Mouse (Mus musculus) gonadal fat pad, adult 2 months (tissue): Measurements from ENCODE around the gene Slc39a12. TPM values are rescaled to one million over a fixed set of nuclear protein-coding genes. Genes with fewer than 3 reads are reported as not detected.

Source experiments
- DNase-seq: peaks from one replicate; pipeline ENCODE4 v3.0.0-alpha.2; 2012; ENCODE audit warnings: low read depth
- polyA plus RNA-seq: library from polyadenylated mRNA; depleted of rRNA; stranded (reverse); fragments of >200 nt; gene quantifications from 2 replicates; pipeline ENCODE4 v1.2.3, GENCODE M21; 2012; rRNA removed

Gene Slc39a12
- polyA plus RNA-seq, result 0.04 TPM in 1 of 2 replicates, not detected in the other

DNA sequence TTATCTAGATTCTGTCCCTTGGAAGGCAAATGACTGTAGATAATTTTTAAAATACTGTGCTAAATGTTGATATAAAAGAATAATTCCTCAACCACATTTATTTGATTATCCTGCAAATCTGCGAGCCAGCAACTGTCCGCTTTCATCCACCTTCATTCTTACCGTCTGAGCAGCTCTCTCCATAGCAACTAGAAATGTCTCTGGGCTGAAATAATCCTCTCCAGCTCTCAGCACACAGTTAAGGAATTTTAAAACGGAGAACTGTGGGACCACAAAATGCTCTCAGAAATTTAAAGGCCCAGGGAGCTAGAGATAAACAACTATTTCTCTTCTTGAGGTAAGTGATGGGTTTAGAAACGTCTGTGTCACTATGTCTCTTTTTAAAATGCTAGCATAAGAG is at the start of gene Slc39a12:
Gene Slc39a12, plus strand, starts transcription at position 155 of the 400 bp plus-strand sequence.
- DNase-seq, result no peak

DNA sequence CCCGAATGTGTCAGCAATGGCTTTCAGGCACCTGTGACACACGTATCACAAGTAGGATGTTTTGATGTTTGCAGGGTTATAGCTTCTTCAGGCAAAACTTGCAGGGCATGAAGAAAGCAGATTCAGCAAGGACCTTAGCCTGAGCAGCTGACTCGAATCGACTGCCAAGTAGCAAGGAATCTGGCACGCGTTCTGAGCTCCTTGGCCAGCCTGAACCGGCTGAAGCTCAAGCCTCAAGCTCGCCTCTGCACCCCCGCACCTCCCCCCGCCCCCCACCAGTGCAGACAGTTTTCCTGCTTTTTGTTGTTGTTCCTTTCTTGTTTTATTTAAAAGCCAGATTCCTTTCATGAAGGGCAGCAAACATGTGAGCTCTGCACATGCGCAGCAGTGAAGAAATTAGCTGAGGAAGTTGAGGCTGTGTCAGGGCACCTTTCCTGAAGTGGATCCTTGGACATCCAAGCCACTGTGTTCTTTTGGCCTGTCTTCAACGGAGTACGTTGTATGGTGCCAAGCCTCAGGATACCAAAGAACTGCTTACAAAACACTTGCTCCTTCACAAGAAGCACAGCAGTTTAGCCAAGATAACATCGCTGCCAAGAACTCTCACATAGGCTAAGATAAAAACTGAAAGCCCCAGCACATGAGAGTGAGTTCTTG is 46.3 kb upstream of the Slc39a12 start:
- DNase-seq, result peak; percentile 64

DNA sequence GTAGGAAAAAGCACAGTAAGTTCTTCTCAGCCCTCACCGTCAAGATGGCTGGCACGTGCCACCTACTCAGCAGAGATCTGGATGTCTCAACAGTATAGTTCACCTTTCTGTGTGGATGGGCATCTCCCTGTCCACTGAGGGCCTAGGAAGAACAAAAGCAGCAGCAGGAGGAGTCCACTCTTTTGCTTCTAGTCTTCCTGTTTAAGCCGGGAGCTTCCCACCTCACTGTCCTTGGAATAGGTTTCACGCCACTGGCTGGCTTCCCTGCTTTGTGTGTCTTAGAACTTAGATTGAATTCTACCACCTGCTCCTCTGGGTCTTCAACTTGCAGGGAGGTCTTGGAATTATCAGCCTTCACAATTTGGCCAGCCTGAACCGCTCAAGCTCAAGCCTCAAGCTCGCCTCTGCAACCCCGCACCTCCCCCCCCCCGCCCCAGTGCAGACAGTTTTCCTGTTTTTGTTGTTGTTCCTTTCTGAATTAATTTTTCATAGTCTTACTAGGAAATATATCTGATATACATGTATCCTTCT is 45.7 kb upstream of the Slc39a12 start:
- no peak for DNase-seq

DNA sequence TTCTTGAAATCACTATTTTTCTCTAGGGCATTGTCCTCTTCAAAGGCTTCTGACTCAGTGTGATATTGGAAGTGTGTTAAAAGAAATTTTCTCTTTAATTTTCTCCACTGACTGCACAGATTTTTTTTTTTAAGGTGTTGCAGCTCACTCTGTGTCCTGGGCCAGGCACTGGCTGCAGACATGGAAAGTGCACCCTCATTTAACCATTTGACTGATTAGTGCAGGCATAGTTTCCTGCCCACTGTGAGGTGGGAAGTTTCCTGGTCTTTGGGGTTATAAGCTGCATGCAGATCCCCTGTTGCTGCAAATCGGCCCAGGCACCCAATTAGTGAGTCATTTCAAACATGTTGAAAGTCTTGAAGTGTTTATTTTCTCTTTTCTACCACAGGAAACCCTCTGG is 740 bp downstream of the Slc39a12 start:
- DNase-seq, result no peak

DNA sequence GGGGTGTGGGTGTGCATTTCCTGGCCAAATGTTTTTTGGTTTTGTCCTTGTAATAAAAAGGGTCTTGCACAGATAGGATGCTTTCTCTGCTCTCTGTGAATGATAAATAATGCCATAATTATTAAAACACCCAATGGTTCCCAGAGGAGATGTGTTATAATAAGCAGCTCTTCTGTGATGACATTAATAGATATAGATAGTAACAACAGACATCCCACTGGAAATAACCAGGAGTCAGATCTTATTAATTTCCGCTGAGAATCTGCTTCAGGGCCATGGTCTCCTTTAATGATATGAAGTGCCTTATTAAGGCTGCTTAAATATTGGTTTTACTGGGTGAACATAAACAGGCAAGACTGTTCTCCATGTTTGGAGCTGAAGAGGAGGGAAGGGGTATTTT is 2.8 kb downstream of the Slc39a12 start:
- no peak for DNase-seq

DNA sequence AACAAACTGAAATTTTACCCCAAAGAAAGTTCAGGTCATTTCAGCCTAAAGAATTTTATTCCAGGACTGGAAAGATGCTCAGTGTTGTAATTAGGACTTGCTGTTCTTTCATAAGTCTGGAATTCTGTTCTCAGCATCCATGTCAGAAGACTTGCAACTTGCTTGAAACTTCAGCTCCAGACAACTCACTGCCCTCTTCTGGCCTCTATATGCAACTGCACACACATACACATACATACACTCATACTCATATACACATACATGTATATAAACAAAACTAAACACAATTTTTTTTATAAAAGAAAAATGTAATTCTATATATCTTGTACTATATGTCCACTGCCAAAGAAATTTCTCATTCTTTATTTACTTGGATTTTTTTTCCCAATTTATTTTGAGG is 14.9 kb downstream of the Slc39a12 start:
- no peak for DNase-seq

DNA sequence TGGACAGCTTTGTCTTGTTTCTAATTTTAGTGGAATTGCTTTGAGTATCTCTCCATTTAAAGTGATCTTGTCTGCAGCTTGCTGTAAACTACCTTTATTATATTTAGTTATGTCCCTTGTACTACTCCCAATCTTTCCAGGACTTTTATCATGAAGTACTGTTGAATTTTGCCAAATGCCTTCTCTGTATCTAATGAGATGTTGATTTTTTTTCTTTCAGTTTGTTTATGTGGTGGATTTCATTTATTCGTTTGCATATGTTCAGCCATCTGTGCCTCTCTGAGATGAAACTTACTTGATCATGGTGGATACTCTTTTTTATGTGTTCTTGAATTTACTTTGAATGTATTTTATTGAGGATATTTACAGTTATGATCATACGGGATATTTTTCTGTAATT is 40.9 kb downstream of the Slc39a12 start:
- no peak for DNase-seq

DNA sequence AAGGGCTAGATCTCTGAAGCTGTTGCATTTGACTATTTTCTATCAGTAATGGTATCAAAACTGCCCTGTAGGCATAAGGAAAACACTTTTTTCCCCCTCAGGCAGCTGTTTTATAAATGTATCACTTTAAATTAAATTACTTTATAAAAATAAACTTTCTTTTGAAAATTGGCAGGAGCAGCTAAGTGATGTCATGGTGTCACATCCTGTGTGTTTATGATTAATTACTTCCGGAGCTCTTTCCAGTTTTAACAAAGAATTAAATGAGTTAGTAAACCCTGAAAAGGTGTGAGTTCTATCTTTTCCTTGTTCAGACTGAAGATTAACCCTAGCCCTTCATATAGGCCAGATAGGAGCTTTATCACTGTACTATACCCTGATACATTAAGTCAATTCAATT is 59.2 kb downstream of the Slc39a12 start:
- no peak for DNase-seq

DNA sequence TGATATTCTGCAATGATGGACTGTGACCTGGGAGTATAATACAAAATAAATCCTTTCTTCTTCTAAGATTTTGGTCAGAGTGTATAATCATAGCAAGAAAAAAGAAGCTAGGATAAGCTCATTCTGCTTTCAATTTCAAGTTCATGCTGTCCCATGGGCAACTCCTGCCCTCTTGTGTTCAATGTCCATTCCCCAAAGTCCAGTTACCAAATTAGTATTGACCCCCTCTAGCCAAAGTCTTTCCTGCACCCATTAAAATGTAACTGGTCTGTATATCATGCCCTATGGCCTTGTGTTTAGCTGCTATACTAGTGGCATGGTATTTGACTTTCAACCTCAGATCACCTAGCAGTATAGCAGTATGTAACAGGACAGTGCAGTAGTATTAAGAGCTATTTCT is 62.8 kb downstream of the Slc39a12 start:
- DNase-seq, result no peak

DNA sequence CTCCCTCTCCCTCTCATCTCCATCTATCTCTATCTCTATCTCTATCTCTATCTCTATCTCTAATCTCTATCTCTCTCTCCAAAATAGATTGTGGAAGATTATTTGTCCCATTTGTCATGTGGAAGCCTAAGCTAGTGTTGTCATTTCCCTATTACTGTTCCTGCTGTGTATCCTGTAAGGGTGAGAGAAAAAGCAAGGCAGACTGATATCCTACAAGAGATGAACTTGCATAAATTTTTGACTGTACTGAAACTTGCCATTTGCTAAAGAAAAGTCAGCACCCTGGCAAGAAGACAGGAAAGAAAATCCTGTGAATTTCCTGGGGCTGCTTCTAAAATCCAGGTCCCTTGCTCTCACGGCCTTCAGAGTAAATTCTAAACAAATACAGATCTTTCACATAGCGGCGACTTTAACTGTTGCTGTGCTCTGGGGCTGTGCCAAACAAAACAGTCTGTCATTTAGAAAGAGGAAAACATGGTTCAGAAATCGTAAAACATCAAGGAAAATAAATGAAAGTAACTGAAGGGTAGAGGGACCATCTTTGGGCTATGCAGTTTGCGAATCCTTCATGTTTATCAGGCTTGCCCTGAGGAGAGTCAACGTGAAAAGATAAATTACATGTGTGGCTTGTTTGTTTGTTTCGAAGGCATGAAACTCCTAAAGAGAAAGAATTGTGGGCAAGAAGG is 67.0 kb downstream of the Slc39a12 start:
- DNase-seq, result no peak

DNA sequence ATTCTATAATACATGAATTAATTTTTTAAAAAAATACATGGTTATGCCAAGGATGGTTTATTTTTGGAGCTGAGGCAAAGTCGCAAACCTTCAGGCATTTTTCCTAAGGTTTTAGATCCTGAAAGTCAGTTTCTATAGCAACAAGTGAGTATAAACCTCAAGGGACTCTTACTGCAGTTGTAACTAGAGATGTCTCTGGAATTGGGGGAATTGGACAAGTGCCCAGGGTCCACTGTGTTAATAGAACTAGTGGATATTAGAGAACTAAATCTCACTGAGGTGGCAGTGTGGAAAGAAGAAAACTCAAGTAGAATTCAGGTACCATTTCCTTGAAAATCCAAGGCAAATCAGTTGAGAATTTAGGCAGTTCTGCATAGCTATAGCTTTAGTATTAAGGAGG is 76.3 kb downstream of the Slc39a12 start:
- DNase-seq, result no peak

DNA sequence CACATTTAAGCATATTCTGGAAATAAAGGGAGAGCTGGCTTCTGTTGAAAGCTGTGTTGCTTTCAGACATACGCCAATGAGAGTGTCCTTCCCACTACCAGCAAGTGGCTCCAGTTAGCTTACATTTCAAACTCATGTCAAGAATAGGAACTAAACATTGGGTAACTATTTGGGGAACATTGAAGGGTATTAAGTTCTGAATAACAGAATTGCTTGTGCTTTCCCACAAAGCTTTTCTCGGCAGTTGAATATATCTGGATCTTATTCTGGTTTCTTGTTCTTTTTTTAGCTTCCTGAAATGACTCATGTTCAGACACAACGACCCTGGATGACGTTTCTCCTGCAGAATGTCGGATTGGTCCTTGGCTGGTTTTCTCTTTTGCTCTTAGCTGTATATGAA is 106.0 kb downstream of the Slc39a12 start:
- DNase-seq, result no peak

DNA sequence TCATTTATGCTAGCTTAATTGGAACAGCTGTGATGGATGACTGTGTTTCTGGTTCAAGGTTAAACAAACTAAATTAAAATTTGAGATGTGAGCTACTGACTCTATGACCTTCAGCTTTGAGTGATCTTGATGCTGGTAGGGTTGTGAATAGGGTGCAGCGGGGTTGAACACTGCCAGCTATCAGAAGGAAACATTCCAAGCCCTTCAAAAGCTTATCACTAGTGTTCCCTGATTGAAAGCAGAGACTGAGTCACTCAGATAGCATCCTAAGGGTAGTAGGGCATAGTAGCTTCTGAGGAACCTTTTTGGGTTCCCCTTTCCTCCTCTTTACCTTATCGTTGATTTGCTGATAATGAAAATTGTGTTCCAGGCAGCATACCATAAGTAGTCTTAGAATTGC is 108.0 kb downstream of the Slc39a12 start:
- DNase-seq, result no peak

DNA sequence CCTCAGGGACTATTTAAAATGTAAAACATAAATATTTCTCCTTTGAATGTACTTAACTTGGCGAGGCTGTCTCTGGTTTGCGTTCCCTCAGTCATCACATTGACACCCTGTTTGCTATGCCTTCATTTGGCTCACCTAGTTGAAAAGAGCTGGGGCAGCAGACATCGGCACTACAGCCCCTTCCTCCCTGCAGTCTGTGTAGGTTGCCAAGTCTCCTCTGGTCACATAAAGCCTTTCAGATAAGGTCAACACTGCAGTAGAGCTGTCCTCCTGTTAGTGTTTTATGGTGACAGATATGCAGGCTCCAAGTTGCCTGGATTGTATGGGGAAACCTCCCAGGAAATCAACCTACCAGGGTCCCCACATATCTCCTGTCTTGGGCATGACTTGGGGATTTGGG is 114.4 kb downstream of the Slc39a12 start:
- DNase-seq, result no peak

DNA sequence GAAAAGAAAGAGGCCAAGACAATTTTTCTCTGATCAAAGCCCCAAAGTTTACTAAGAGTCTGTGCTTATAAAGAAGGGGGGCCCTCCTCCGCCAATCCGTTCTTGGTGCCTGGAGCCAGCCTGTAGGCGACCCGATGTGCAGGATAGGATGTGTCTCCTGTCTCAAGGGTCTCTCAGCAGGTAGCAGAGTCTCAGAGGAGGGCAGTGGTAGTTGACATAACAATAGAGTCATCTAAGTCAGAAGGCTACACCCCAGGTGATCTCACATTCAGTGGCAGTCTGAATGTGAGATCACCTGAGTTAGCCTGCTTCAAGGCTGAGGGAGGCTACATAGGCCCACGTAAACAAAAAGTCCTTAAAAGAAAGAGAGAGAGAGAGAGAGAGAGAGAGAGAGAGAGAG is 130.1 kb downstream of the Slc39a12 start:
- DNase-seq, result no peak

DNA sequence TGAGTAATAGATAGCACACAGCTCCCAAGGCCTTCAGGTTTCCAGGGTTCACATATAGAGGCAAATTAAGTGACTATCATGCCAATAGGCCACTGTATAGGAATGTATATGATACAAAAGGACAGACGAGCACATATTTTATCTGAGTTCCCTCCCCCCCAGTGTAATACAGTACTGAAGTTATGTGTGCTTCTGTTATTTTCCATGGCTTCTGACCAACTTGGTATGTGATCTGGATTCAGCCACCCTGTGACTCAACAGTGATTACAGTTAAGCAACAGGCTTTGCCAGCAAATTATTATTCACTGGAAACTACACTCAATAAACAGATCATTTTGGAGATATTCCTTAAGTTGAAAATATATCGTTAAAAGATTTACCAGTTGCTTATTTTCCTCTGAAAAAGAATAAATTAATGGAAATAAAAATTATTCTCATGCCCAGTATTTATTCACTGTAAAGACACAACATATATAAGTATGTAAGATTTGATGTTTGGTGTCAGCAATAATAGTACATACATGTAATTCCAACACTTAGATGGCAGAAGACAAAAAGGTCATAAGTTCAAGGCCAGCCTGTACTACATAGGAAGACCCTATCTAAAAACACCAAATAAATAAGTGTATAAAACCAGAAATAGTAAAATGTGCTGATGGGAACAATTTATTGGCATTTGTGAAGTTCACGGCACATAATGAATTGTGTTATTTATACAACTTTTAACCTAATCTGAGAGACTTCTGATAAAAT is 146.4 kb downstream of the Slc39a12 start:
- DNase-seq, result no peak

DNA sequence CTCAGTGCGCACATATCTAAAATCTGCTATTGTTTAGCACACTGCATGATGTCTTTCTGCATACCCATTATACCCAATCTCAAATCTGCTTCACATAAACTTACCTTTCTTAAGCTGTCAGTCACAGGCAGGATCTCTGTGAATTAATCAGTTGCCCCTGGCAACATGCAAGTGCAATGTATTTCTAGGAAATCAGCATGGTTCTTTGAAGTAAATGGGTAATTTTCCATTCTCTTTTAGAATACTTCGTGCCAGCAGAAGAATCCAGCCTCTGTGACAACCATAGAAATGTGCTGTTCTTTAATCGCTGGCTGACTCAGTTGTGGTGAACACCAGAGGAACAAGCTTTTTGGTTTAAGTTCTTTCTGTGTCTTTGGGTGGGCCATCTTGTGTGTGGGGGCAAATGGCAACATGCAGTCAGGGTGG is 147.1 kb downstream of the Slc39a12 start:
- DNase-seq, result no peak

DNA sequence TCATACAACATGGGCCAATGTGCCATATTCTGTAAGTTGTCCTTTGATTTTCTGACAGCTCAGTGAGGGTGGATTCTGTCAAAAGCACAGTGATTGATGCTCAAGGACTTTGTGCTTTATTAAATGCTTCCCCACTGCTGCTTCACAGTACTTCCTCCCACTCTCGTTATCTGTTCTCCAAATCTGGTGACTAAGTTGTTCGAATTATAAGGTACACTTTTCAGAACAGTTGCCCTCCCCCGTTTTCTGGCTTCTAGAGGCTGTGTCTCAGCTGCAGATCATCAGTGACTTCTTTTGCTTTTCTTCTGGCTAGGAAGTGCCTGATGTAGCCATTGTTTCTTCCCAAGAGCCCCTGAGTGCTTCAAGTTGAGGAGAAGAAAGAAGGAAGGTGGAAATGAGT is 149.7 kb downstream of the Slc39a12 start:
- DNase-seq, result no peak

DNA sequence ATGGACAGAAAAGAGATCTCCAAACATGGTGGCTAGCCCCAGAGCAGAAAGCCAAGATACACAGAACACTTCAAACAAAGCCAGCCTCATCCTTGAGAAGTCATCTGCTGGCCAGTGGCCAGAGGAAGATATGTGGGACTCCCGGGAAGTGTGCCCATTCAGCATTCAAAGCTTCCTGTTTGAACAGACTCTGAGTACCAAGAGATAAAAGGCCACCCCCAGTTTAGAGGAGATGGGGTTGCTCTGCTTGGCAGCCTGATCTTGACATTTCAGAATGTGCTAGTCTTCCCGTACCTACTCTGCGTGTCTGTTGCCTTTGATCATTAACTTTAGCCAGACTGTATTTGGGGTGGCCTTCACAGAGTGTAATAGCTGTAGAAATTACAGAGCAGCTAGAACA is 155.2 kb downstream of the Slc39a12 start:
- DNase-seq, result no peak

DNA sequence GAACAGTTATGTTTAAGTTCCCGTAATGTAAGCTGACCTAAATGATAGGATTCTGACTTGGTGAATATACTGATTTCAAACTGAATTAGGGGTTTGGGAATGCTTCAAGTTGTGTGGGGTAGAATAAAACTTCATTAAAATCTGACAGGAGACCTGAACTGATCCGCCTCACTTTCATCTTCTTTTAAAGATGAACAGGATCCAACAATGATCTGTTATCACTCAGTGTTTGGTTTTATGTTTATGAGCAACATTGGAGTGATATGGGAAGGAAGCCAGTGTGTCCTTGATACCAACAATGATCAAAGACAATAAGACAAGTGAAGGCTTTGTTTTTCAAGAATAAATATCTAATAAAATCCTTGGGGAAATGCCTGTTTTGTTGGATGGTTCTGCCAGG is 155.7 kb downstream of the Slc39a12 start:
- no peak for DNase-seq
